Mouse (Mus musculus): ENCODE measurements around the gene Zfp46.

- TF ChIP-seq CTCF (conservative IDR thresholded peaks at IDR 0.05; ENCODE audit: low read length): no peak
- TF ChIP-seq NANOG (IDR thresholded peaks at IDR 0.05; ENCODE audit: borderline replicate concordance, low read length): no peak
- no peak for TF ChIP-seq POU5F1 (IDR thresholded peaks at IDR 0.05; ENCODE audit: borderline replicate concordance, low read length)
Observed at GRCm38 (mm10) chr4:136282621-136283480, 1.6 kb upstream of the Zfp46 start.

Measured in E14TG2a.4 (cell line).